Mouse (Mus musculus) right cerebral cortex, postnatal 36 days (tissue): Measurements from ENCODE around the gene Eif2ak3.

ENCODE experiments used
- DNase-seq, 2 experiments: peaks; one replicate each; pipeline ENCODE4 v3.0.0; 2022; ENCODE audit warnings: low spot score in 2 of 2, mixed read lengths in 1 of 2

Gene Eif2ak3

DNA sequence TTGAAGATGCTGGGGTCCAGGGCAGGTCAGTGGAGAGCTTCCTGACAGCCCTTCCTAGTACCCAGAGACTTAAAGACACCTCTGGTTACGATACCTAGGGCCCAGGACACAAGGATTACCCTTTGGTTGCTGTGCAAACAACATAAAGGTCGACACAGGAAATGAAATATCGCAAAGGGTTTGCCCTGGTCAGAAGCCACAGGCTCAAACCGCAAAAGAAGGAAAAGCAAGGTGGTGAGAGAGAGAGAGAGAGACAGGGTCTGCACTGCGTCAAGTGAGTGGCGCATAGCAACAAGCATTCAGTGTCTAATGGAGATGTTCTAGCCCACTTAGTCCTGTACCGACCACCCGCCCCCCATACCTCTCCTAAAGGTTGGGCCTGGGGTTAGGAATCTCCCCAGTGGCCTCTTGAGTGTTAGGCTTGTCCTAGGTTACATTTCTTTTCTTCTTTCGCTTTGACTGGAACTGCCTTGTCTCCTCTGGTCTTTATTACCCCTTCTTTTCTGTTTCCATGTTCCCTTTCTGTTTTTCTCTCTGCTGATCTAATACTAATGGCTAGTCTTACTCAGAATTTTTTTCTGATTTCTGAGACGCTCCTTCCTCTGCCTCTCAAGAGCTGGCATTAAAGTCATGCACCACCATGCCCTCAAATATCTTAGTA lies 13.0 kb upstream of the Eif2ak3 start:
- no peak for DNase-seq

- no peak for DNase-seq
These were observed 7.0 kb upstream of the Eif2ak3 start for GRCm38 (mm10) chr6:70837297-70837696.

- no peak for DNase-seq
These were observed 5.8 kb upstream of the Eif2ak3 start for GRCm38 (mm10) chr6:70838532-70838931.

- DNase-seq: no peak
These were observed 4.0 kb upstream of the Eif2ak3 start for GRCm38 (mm10) chr6:70840281-70840680.

DNA sequence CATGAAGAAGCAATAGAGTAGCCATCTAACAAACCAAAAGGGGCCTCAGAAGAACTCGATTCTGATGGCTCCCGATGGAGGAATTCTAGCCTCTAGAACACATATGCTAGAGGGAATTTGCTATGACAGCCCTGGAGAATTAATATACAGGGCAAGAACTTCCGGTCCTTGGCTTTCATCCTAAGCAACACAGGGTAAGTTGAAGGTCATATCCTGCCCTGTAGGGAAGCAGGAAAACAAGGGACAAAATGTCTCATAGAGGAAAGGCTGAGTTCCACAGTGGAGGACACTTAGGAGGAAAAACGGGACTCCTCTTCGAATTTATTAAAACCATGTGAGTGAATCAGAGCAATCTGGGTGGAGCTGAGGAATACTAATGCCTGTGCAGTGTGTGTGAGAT lies 1.3 kb upstream of the Eif2ak3 start:
- DNase-seq: no peak

GRCm38 (mm10) chr6:70844896-70845646 lies 756 bp downstream of the Eif2ak3 start:
- DNase-seq: no peak

DNA sequence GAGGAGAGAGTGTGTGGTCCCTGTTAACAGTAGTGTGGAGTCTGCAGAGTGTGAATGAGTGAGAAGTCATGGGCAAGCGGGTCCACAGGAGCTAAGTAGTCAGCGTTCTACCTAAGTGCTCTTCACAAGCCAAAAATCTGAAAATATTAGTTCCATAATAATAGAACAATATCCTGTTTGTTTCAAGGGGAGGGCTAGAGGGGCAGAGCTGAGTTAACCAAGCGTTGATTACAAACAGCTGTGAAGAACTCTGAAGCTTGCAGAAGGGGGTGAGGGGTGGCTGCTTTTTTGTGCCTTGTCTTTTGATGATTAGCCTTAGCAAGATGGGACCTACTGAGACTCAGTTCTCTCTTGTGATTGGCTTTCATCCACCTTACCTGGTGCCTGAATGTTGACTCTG lies 3.1 kb downstream of the Eif2ak3 start:
- no peak for DNase-seq

DNA sequence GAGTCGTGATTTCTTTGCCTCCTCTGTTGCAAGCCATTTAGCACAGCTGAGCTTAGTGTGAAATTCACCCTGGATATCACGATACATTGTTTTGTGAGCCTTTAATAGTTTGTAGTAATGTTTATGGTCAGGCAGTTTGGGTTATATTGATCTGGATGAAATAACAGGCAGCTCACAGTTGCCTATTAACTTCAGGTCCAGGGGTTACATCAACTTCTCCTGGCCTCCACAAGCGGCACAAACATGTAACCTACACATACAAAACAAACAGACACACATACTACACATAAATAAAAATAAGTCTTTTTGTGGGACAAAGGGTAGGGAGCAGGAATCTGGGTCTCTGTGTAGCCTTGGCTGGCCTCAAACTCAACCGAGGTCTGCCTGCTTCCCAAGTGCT lies 9.1 kb downstream of the Eif2ak3 start:
- no peak for DNase-seq

DNA sequence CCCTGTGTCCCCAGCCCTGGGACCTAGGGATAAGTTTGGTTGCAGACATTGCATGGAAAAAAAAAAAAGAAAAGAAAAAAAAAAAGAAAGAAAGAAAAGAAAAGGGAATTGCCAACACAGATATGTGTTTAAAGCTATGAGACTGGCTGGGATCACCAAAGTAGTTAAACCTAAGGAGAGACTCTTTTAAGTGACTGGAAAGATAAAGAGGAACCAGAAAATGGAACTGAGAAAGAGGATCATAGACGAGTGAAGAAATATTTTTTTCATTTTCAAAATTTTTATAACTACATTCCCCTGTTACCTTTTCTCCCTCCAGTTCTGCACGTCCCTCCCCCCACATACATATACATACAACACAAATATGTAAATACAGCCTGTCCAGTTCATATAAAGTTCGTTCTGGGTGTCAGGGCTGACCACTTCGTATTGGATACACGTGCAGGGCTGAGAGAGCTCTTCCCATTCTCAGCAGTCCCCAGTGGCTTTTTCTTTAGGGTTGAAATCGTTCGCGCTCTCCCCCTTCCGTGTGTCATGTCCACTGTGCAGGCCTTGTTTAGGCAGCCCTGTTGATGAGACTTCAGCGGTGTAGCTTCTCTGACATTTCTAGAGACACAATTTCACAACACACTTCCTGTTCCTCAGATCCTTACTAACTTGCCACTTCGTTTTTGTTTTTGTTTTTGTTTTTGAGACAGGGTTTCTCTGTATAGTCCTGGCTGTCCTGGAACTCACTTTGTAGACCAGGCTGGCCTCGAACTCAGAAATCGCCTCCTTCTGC lies 11.4 kb downstream of the Eif2ak3 start:
- no peak for DNase-seq

- DNase-seq: no peak
These were observed 18.4 kb downstream of the Eif2ak3 start for GRCm38 (mm10) chr6:70862726-70863125.

DNA sequence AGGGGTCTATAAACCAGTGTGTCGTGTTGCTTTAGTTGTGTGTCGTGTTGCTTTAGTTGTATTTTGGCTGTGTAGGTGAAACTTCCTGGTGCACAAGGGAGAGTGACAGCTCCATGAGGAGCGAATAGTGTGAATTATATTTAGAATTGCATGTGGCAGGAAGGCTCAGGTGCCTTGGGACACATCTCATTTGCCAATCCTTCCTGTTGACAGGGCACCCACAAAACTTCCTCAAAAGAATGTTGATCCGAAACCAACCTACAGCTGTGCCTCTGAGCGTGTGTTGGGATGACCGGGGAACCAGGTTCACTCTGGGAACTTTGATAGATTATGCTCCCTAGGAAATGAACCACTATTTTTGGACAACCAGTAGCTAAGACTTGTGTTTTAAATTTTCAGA lies 20.0 kb downstream of the Eif2ak3 start:
- DNase-seq: no peak

GRCm38 (mm10) chr6:70866761-70867160 lies 22.4 kb downstream of the Eif2ak3 start:
- DNase-seq: no peak

DNA sequence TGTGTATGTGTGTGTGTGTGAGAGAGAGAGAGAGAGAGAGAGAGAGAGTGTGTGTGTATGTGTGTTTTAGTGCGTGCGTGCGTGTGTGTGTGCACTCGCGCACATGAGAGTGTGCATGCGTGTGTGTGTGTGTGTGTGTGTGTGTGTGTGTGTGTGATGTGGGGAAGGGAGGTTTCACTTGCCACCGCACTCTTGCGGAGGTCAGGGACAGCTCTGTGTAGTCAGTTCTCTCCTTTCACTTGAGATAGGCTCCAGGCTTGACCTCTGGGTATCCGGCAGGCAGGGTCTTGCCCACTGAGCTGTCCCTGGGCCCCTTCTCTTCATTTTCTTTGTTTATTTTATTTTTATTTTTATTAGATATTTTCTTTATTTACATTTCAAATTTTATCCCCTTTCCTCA lies 23.0 kb downstream of the Eif2ak3 start:
- no peak for DNase-seq

- DNase-seq: no peak
These were observed 27.2 kb downstream of the Eif2ak3 start for GRCm38 (mm10) chr6:70871511-70871980.

- DNase-seq: peak; percentile 49 to 59
These were observed 27.8 kb downstream of the Eif2ak3 start for GRCm38 (mm10) chr6:70872128-70872527.

- DNase-seq: no peak
These were observed 28.3 kb downstream of the Eif2ak3 start for GRCm38 (mm10) chr6:70872570-70872969.

DNA sequence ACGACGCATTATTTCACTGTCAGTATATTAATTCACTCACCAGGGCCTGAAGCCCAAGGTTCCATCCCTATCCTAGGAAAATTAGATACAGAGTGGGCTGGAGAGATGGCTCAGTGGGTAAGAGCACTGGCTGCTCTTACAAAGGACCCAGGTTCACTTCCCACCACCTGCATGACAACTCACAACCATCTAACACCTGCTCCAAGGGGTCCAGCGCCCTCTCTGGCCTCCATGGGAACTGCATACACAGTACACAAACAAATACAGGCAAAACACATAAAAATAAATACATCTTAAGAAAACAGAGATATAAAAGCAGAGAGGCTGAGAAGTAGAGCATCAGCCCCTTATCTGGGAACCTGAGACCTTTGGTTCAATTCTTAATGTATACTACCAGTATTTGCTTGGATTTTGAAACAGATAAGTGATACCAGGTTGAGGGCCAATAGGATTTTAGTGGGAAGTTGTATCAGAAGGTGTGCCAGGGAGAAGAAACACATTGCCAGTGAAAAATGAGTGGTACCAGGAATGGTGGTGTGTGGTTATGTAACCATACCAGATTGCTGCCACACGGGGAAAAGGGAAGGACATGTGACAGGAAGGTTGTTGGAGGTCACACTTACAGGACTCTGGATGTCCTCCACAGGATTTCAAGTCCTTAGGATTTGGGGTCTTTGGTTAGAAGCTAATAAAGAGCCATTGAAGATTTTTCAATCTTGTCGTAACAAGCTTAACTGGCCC lies 29.9 kb downstream of the Eif2ak3 start:
- no peak for DNase-seq

DNA sequence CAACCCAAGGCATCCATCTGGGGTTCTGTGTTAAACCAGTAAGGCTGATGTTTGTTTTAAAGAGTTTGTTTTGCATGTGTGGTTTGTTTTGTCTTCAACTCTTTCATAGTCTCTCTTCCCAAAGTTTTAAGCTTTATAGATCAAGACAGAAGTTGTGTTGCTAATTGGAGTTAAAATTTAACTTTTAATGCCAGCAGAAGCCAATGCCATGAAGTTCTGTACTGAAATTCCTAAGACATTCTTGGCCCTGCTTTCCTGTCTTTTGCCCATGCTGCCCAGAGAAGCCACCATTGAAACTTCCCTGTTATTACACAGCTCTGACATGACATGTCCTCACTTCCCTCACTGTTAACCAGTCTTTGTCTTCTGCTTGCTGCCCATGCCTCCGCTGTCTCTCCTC lies 30.7 kb downstream of the Eif2ak3 start:
- no peak for DNase-seq

DNA sequence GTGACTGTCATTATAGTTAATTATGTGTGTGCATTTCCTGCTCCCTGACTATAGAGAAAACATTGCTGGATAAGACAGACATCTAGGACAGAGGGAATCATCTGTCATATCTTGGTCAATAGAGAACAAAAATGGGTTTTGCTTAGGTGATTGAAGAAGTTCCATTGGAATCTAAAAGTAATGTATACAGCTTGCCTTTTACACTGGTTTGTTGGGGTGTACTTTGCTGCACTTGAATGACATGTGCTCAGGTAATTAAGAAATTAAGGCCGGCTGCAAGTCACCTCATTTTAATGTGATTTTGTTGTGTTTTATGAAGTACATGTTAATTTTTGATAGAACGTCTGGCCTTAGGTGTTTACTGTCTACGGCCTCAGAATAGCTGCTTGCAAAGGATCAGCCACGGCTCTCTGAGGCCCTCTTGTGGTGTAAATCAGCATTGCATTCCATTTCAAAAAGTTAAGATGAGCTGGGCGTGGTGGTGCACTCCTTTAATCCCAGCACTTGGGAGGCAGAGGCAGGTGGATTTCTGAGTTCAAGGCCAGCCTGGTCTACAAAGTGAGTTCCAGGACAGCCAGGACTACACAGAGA lies 36.5 kb downstream of the Eif2ak3 start:
- peak; percentile 47 to 55 for DNase-seq

- no peak for DNase-seq
These were observed 43.7 kb downstream of the Eif2ak3 start for GRCm38 (mm10) chr6:70887993-70888392.

DNA sequence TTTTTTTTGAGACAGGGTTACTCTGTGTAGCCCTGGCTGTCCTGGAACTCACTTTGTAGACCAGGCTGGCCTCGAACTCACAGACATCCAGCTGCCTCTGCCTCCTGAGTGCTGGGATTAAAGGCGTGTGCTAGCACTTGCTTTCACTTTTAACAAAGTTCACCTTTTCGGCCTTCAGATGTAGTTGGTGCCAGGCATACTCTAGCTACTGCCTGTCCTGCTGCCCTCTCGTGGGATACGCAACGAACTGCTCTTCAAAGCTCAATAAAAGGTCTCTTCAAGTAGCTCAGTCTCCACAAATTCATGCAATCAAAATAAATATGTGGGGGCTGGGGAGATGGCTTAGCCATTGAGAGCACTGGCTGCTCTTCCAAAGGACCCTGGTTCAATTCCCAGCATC lies 53.9 kb downstream of the Eif2ak3 start:
- no peak for DNase-seq
